Comparison of ENCODE assay signal across 9 mouse cellular contexts in genomic region chr6:134105514-134106201, GRCm38 (mm10).
A peak's percentile ranks its signal among the peaks of the same experiment; 100 is the strongest.
DNase-seq lines count a peak whose midpoint lies in the region; ATAC-seq lines count a peak whose summit lies in the region.
"Had no signal": no experiment of that assay in that cellular context is flagged by ENCODE, and none has a peak within 500 bp of the region (broad histone marks: within the 10 kb centered on the region; RNA-seq: fewer than 3 reads in every experiment).

No protein-coding gene starts in this region.

- no peak overlapping the region for H3K4me2 ChIP-seq in embryonic facial prominence, embryonic 15.5 days (replicated peaks)
- no peak overlapping the region; the same call in 1 of the 2 replicates for H3K4me2 ChIP-seq in stomach, embryonic 15.5 days
- H3K4me2 ChIP-seq: neural tube, embryonic 12.5 days had no signal

- no peaks in the 10 kb centered on the region; the same call in 1 of the 2 replicates for H3K36me3 ChIP-seq in embryonic facial prominence, embryonic 15.5 days
- H3K36me3 ChIP-seq in stomach, embryonic 15.5 days, result no peaks in the 10 kb centered on the region

- H3K27me3 ChIP-seq in embryonic facial prominence, embryonic 15.5 days, result no peaks in the 10 kb centered on the region
- H3K27me3 ChIP-seq in stomach, embryonic 15.5 days (replicated peaks), result no peaks in the 10 kb centered on the region
- H3K27me3 ChIP-seq: neural tube, embryonic 12.5 days had no signal

- H3K4me1 ChIP-seq in embryonic facial prominence, embryonic 15.5 days, result peaks cover 22% of the 10 kb centered on the region
- peaks cover 17% of the 10 kb centered on the region for H3K4me1 ChIP-seq in stomach, embryonic 15.5 days

- H3K27ac ChIP-seq in embryonic facial prominence, embryonic 15.5 days (replicated peaks), result 0 out of 2 replicates have a peak overlapping the region, but pooled peaks have one; percentile 12
- peak overlapping the region; percentile 13; the same call in 1 of the 2 replicates for H3K27ac ChIP-seq in stomach, embryonic 15.5 days
- H3K27ac ChIP-seq: neural tube, embryonic 12.5 days had no signal

- 47% methylated on average over 15 of the region's 15 CpGs for WGBS in embryonic facial prominence, embryonic 15.5 days
- WGBS in stomach, embryonic 15.5 days, result 43% methylated on average over 15 of the region's 15 CpGs

- no peaks in the 10 kb centered on the region for H3K9me3 ChIP-seq in embryonic facial prominence, embryonic 15.5 days (replicated peaks)
- H3K9me3 ChIP-seq in stomach, embryonic 15.5 days, result no peaks in the 10 kb centered on the region
- H3K9me3 ChIP-seq: neural tube, embryonic 12.5 days had no signal

- H3K9ac ChIP-seq in embryonic facial prominence, embryonic 15.5 days, result no peak overlapping the region
- no peak overlapping the region for H3K9ac ChIP-seq in stomach, embryonic 15.5 days
- H3K9ac ChIP-seq: neural tube, embryonic 12.5 days had no signal

- DNase-seq in layer of hippocampus, adult 11-12 months (ENCODE audit: low spot score), result peak; percentile 28
- DNase-seq in layer of hippocampus, postnatal 14 days (ENCODE audit: low spot score in 2 of 2), result no peak
- DNase-seq in T-cell, adult 2 months (ENCODE audit: low spot score), result peak; percentile 37
- DNase-seq in kidney, postnatal 10 days, result peak; percentile 74
- DNase-seq in thymus, postnatal 4 days, result no peak
- no peak for DNase-seq in layer of hippocampus, adult 9-10 months (ENCODE audit: low spot score)

- no peak for ATAC-seq in embryonic facial prominence, embryonic 15.5 days (ENCODE audit: insufficient number of reproducible peaks, low FRiP score, low TSS enrichment, low read depth)
- ATAC-seq in stomach, embryonic 15.5 days (ENCODE audit: insufficient read depth, low FRiP score, low read depth), result no peak

- H3K4me3 ChIP-seq in embryonic facial prominence, embryonic 15.5 days (replicated peaks), result no peak overlapping the region
- H3K4me3 ChIP-seq in stomach, embryonic 15.5 days (replicated peaks), result no peak overlapping the region
- H3K4me3 ChIP-seq: neural tube, embryonic 12.5 days had no signal

Comparison
In these comparisons a context has a peak if more than half of its experiments do, and no peak if none do; other contexts are left out.
1. DNase-seq: peak in layer of hippocampus, adult 11-12 months (single experiment), T-cell, adult 2 months (single experiment) and kidney, postnatal 10 days (single experiment); none in layer of hippocampus, postnatal 14 days (0 of 2), thymus, postnatal 4 days (single experiment) and layer of hippocampus, adult 9-10 months (single experiment).